Mouse (Mus musculus) forebrain, embryonic 10.5 days (tissue): ENCODE measurements around the gene H2-D1. TPM values are rescaled to one million over a fixed set of nuclear protein-coding genes. Genes with fewer than 3 reads are reported as not detected.
"Not testable (repeated sequence)": the region's sequence is repeated elsewhere in the genome, so short reads cannot be mapped to it uniquely, and the experiment has no call there.

Experiments
- DNase-seq: peaks from one replicate; pipeline ENCODE4 v3.0.0-alpha.2; 2017; ENCODE audit warnings: low spot score; ENCODE audit errors: extremely low spot score
- H3K27ac ChIP-seq: fragments of 300-500 bp; sonication (generic); 2 replicates; pipeline ENCODE4 v1.5.1; 2016; ENCODE audit warnings: mild to moderate bottlenecking
- H3K27me3 ChIP-seq: fragments of 300-500 bp; sonication (generic); 2 replicates; pipeline ENCODE4 v1.6.1; 2016; ENCODE audit warnings: mild to moderate bottlenecking; ENCODE audit not compliant: poor library complexity, severe bottlenecking
- H3K36me3 ChIP-seq: fragments of 300-500 bp; sonication (generic); replicated peaks from 2 replicates; pipeline ENCODE4 v1.6.1; 2016; ENCODE audit warnings: mild to moderate bottlenecking, moderate library complexity
- H3K4me1 ChIP-seq: fragments of 300-500 bp; sonication (generic); 2 replicates; pipeline ENCODE4 v1.6.1; 2016
- H3K4me3 ChIP-seq: fragments of 300-500 bp; sonication (generic); 2 replicates; pipeline ENCODE4 v1.5.1; 2016; ENCODE audit warnings: mild to moderate bottlenecking, moderate library complexity
- H3K9me3 ChIP-seq: fragments of 300-500 bp; sonication (generic); 2 replicates; pipeline ENCODE4 v1.6.1; 2016; ENCODE audit warnings: mild to moderate bottlenecking, moderate library complexity
- WGBS: fragments of 180-500 bp; shearing (Covaris S2); methylation state at CpG from one replicate; pipeline ENCODE4 v1.1.7; 2016; 5-methylcytosine and 5-hydroxymethylcytosine counted together
- polyA plus RNA-seq: library from polyadenylated mRNA; unstranded; fragments of >200 nt; fragmentation: Nextera tagmentation; extraction: Ambion mirVana; gene quantifications from 2 replicates; pipeline ENCODE4 v1.2.1, GENCODE M21; 2016

The H2-D1 gene
- polyA plus RNA-seq, 1 experiment from 2014 or later = 58.6 TPM

GRCm38 (mm10) chr17:35233114-35233980 is 29.2 kb upstream of the H2-D1 start, which contains the start of gene Atp6v1g2:
TSS of gene Atp6v1g2 (plus strand) at chr17:35233660.
- H3K9me3 ChIP-seq = no peaks in the 10 kb centered on the region
- H3K27ac ChIP-seq = peak within 1 kb of the TSS; percentile 98
- DNase-seq = no peak
- peaks cover 41% of the 10 kb centered on the region for H3K4me1 ChIP-seq
- H3K4me3 ChIP-seq = peak within 1 kb of the TSS; percentile 75
- H3K27me3 ChIP-seq = no peaks in the 10 kb centered on the region
- peaks cover 50% of the 10 kb centered on the region for H3K36me3 ChIP-seq
- 93% methylated on average over 18 of the region's 18 CpGs for WGBS

GRCm38 (mm10) chr17:35234090-35234489 is 28.4 kb upstream of the H2-D1 start:
- Histone ChIP-seq H3K4me1 (peaks cover 41% of the 10 kb centered on the region), H3K4me3 (peak overlapping the region; percentile 75), H3K36me3 (peaks cover 43% of the 10 kb centered on the region)
- not testable (repeated sequence) for H3K9me3 ChIP-seq, H3K27me3 ChIP-seq, DNase-seq, H3K27ac ChIP-seq
- 92% methylated on average over 7 of the region's 7 CpGs for WGBS

GRCm38 (mm10) chr17:35234903-35235302 is 27.6 kb upstream of the H2-D1 start:
- peak overlapping the region; percentile 98 for H3K27ac ChIP-seq
- H3K4me1 ChIP-seq = peaks cover 41% of the 10 kb centered on the region
- peak overlapping the region; percentile 75 for H3K4me3 ChIP-seq
- peak; percentile 63 for DNase-seq
- no peaks in the 10 kb centered on the region for H3K9me3 ChIP-seq
- WGBS = 9% methylated on average over 31 of the region's 31 CpGs
- no peaks in the 10 kb centered on the region for H3K27me3 ChIP-seq
- H3K36me3 ChIP-seq = peaks cover 35% of the 10 kb centered on the region

GRCm38 (mm10) chr17:35235614-35236389 is 26.7 kb upstream of the H2-D1 start, which contains the start of gene Nfkbil1:
TSS of gene Nfkbil1 (minus strand) at chr17:35235792.
- WGBS = under 1% methylated on average over 35 of the region's 35 CpGs
- peak; percentile 88 for DNase-seq
- H3K27ac ChIP-seq = peak within 1 kb of the TSS; percentile 98
- peaks cover 50% of the 10 kb centered on the region for H3K4me1 ChIP-seq
- H3K9me3 ChIP-seq = no peaks in the 10 kb centered on the region
- no peaks in the 10 kb centered on the region for H3K27me3 ChIP-seq
- H3K36me3 ChIP-seq = peaks cover 26% of the 10 kb centered on the region
- peak within 1 kb of the TSS; percentile 75 for H3K4me3 ChIP-seq

- no peaks in the 10 kb centered on the region for H3K27me3 ChIP-seq
- H3K36me3 ChIP-seq = peaks cover 20% of the 10 kb centered on the region
- no peaks in the 10 kb centered on the region for H3K9me3 ChIP-seq
- H3K4me3 ChIP-seq = peak overlapping the region; percentile 75
- WGBS = 0% methylated on average over 18 of the region's 18 CpGs
- DNase-seq = peak; percentile 97
- H3K27ac ChIP-seq = peak overlapping the region; percentile 98
- peaks cover 56% of the 10 kb centered on the region for H3K4me1 ChIP-seq
Observed at GRCm38 (mm10) chr17:35236390-35236746, 26.2 kb upstream of the H2-D1 start.

- no peak for DNase-seq
- Histone ChIP-seq H3K4me1 (peaks cover 54% of the 10 kb centered on the region), H3K36me3 (peaks cover 17% of the 10 kb centered on the region), H3K27ac (peak overlapping the region; percentile 98; the same call in 1 of the 2 replicates), H3K9me3 (no peaks in the 10 kb centered on the region), H3K27me3 (no peaks in the 10 kb centered on the region), H3K4me3 (peak overlapping the region; percentile 75)
- 78% methylated on average over 9 of the region's 9 CpGs for WGBS
Observed at GRCm38 (mm10) chr17:35236996-35237395, 25.5 kb upstream of the H2-D1 start.

- H3K9me3 ChIP-seq = no peaks in the 10 kb centered on the region
- H3K27me3 ChIP-seq = no peaks in the 10 kb centered on the region
- DNase-seq = no peak
- H3K27ac ChIP-seq = no peak overlapping the region
- WGBS = 87% methylated on average over 12 of the region's 12 CpGs
- peaks cover 17% of the 10 kb centered on the region for H3K36me3 ChIP-seq
- H3K4me1 ChIP-seq = peaks cover 50% of the 10 kb centered on the region
- no peak overlapping the region for H3K4me3 ChIP-seq
Observed at GRCm38 (mm10) chr17:35237504-35237903, 25.0 kb upstream of the H2-D1 start.

GRCm38 (mm10) chr17:35239700-35240099 is 22.8 kb upstream of the H2-D1 start:
- Histone ChIP-seq H3K9me3 (no peaks in the 10 kb centered on the region), H3K27me3 (no peaks in the 10 kb centered on the region), H3K36me3 (peaks cover 23% of the 10 kb centered on the region), H3K27ac (no peak overlapping the region), H3K4me1 (peaks cover 53% of the 10 kb centered on the region), H3K4me3 (peak overlapping the region; percentile 85; the same call in 1 of the 2 replicates)
- DNase-seq = no peak
- WGBS = 87% methylated on average over 5 of the region's 5 CpGs

- H3K9me3 ChIP-seq = no peaks in the 10 kb centered on the region
- no peak for DNase-seq
- peak overlapping the region; percentile 99 for H3K27ac ChIP-seq
- peaks cover 57% of the 10 kb centered on the region for H3K4me1 ChIP-seq
- H3K4me3 ChIP-seq = peak overlapping the region; percentile 85
- H3K27me3 ChIP-seq = no peaks in the 10 kb centered on the region
- 38% methylated on average over 12 of the region's 12 CpGs for WGBS
- peaks cover 33% of the 10 kb centered on the region for H3K36me3 ChIP-seq
Observed at GRCm38 (mm10) chr17:35240384-35241304, 21.9 kb upstream of the H2-D1 start.

GRCm38 (mm10) chr17:35241305-35242014 is 21.1 kb upstream of the H2-D1 start, which contains the start of gene Ddx39b:
TSS of gene Ddx39b (plus strand) at chr17:35241746.
- no peaks in the 10 kb centered on the region for H3K27me3 ChIP-seq
- H3K9me3 ChIP-seq = no peaks in the 10 kb centered on the region
- DNase-seq = peak; percentile 94
- H3K4me3 ChIP-seq = peak within 1 kb of the TSS; percentile 85
- under 1% methylated on average over 69 of the region's 69 CpGs for WGBS
- H3K27ac ChIP-seq = peak within 1 kb of the TSS; percentile 99
- H3K36me3 ChIP-seq = peaks cover 41% of the 10 kb centered on the region
- H3K4me1 ChIP-seq = peaks cover 60% of the 10 kb centered on the region

- peak; percentile 64 for DNase-seq
- Histone ChIP-seq H3K4me3 (peak overlapping the region; percentile 85), H3K4me1 (peaks cover 60% of the 10 kb centered on the region), H3K27ac (peak overlapping the region; percentile 99), H3K36me3 (peaks cover 49% of the 10 kb centered on the region), H3K9me3 (no peaks in the 10 kb centered on the region), H3K27me3 (no peaks in the 10 kb centered on the region)
- under 1% methylated on average over 55 of the region's 55 CpGs for WGBS
Observed at GRCm38 (mm10) chr17:35242015-35242941, 20.3 kb upstream of the H2-D1 start.
